Mouse (Mus musculus) heart, postnatal 25 days (tissue): ENCODE results near the gene Rbpms2. TPM values are rescaled to one million over a fixed set of nuclear protein-coding genes. Genes with fewer than 3 reads are reported as not detected.

Experiments used
- DNase-seq: peaks from one replicate; pipeline ENCODE4 v3.0.0; 2022; ENCODE audit warnings: low spot score
- intact Hi-C: fragments of 180-260 bp; cut with DNase I; formaldehyde crosslinking; loops from one replicate; pipeline ENCODE4 v1.15.1; 2025
- total RNA-seq, 2 experiments: library from RNA; stranded (reverse); gene quantifications; 2 replicates each; pipeline ENCODE4 v1.2.3; 2021

Gene Rbpms2
- total RNA-seq, 2 experiments from 2014 or later: 37.1 to 39.3 TPM

GRCm38 (mm10) chr9:65611969-65612486 lies 17.4 kb upstream of the Rbpms2 start:
- no peak for DNase-seq
- intact Hi-C loops: no loop called here

- DNase-seq: no peak
- intact Hi-C loops: no loop called here
Observed at GRCm38 (mm10) chr9:65613098-65613497, 16.4 kb upstream of the Rbpms2 start.

GRCm38 (mm10) chr9:65619311-65619710 lies 10.1 kb upstream of the Rbpms2 start:
- DNase-seq: no peak
- intact Hi-C loops: no loop called here

GRCm38 (mm10) chr9:65621196-65621595 lies 8.3 kb upstream of the Rbpms2 start:
- intact Hi-C loops: no loop called here
- DNase-seq: no peak

- DNase-seq: no peak
- intact Hi-C loops: no loop called here
Observed at GRCm38 (mm10) chr9:65621666-65622065, 7.8 kb upstream of the Rbpms2 start.

- DNase-seq: no peak
- intact Hi-C loops: no loop called here
Observed at GRCm38 (mm10) chr9:65622826-65623225, 6.6 kb upstream of the Rbpms2 start.

GRCm38 (mm10) chr9:65624266-65624665 lies 5.2 kb upstream of the Rbpms2 start:
- DNase-seq: no peak
- intact Hi-C loops: no loop called here

GRCm38 (mm10) chr9:65629767-65630630 lies 551 bp downstream of the Rbpms2 start:
- intact Hi-C loops: loop anchor here (2.0 to 5.0 kb wide), 2 partner anchors 15 to 32 kb away; no protein-coding TSS in a partner anchor
- DNase-seq: peak; percentile 34

- peak; percentile 19 for DNase-seq
- intact Hi-C loops: loop anchor here (2.0 kb wide), 1 partner anchor 14 kb away; no protein-coding TSS in a partner anchor
Observed at GRCm38 (mm10) chr9:65630631-65631353, 1.3 kb downstream of the Rbpms2 start.

GRCm38 (mm10) chr9:65631354-65632021 lies 2.0 kb downstream of the Rbpms2 start:
- DNase-seq: no peak
- intact Hi-C loops: loop anchor here (2.0 kb wide), 1 partner anchor 13 kb away; no protein-coding TSS in a partner anchor

GRCm38 (mm10) chr9:65635766-65636165 lies 6.3 kb downstream of the Rbpms2 start:
- intact Hi-C loops: no loop called here
- no peak for DNase-seq

GRCm38 (mm10) chr9:65636926-65637325 lies 7.5 kb downstream of the Rbpms2 start:
- intact Hi-C loops: no loop called here
- DNase-seq: no peak

- intact Hi-C loops: no loop called here
- DNase-seq: no peak
Observed at GRCm38 (mm10) chr9:65639065-65639464, 9.6 kb downstream of the Rbpms2 start.

- DNase-seq: no peak
- intact Hi-C loops: no loop called here
Observed at GRCm38 (mm10) chr9:65640838-65641410, 11.5 kb downstream of the Rbpms2 start.

GRCm38 (mm10) chr9:65641446-65642052 lies 12.1 kb downstream of the Rbpms2 start:
- no peak for DNase-seq
- intact Hi-C loops: no loop called here

- DNase-seq: no peak
- intact Hi-C loops: no loop called here
Observed at GRCm38 (mm10) chr9:65642546-65642945, 13.1 kb downstream of the Rbpms2 start.

- no peak for DNase-seq
- intact Hi-C loops: loop anchor here (2.0 kb wide), 1 partner anchor 14 kb away; no protein-coding TSS in a partner anchor
Observed at GRCm38 (mm10) chr9:65644960-65645359, 15.5 kb downstream of the Rbpms2 start.

- DNase-seq: no peak
- intact Hi-C loops: loop anchor here (2.0 kb wide), 1 partner anchor 15 kb away; no protein-coding TSS in a partner anchor
Observed at GRCm38 (mm10) chr9:65645984-65646383, 16.5 kb downstream of the Rbpms2 start.

- intact Hi-C loops: no loop called here
- no peak for DNase-seq
Observed at GRCm38 (mm10) chr9:65646782-65647181, 17.3 kb downstream of the Rbpms2 start.
